Mouse (Mus musculus) hindbrain, embryonic 11.5 days (tissue): Measurements from ENCODE around the gene Secisbp2l. TPM values are rescaled to one million over a fixed set of nuclear protein-coding genes. Genes with fewer than 3 reads are reported as not detected.

Source experiments
- ATAC-seq: fragments of 200-750 bp; cut with Nextera tagmentation; 2 replicates; pipeline ENCODE4 v1.8.0; 2017; ENCODE audit warnings: mild to moderate bottlenecking, moderate TSS enrichment, moderate library complexity; ENCODE audit not compliant: low FRiP score
- DNase-seq: peaks from one replicate; pipeline ENCODE4 v3.0.0-alpha.2; 2015; ENCODE audit warnings: low spot score
- H3K27ac ChIP-seq: fragments of 300-500 bp; sonication (generic); 2 replicates; pipeline ENCODE4 v1.5.1; 2014; ENCODE audit warnings: mild to moderate bottlenecking, low read depth, low read length
- H3K27me3 ChIP-seq: fragments of 300-500 bp; sonication (generic); 2 replicates; pipeline ENCODE4 v1.6.1; 2014; ENCODE audit warnings: mild to moderate bottlenecking, low read length, moderate library complexity, mixed read lengths; ENCODE audit not compliant: control insufficient read depth, insufficient read depth
- H3K36me3 ChIP-seq: fragments of 300-500 bp; sonication (generic); 2 replicates; pipeline ENCODE4 v1.6.1; 2014; ENCODE audit warnings: mild to moderate bottlenecking, low read length, moderate library complexity, mixed read lengths; ENCODE audit not compliant: control insufficient read depth, insufficient read depth
- H3K4me1 ChIP-seq: fragments of 300-500 bp; sonication (generic); replicated peaks from 2 replicates; pipeline ENCODE4 v1.6.1; 2014; ENCODE audit warnings: low read length, mixed read lengths; ENCODE audit not compliant: control insufficient read depth, insufficient read depth
- H3K4me2 ChIP-seq: fragments of 300-500 bp; sonication (generic); replicated peaks from 2 replicates; pipeline ENCODE4 v1.6.1; 2014; ENCODE audit warnings: mild to moderate bottlenecking, low read depth, low read length
- H3K4me3 ChIP-seq: fragments of 300-500 bp; sonication (generic); 2 replicates; pipeline ENCODE4 v1.5.1; 2014; ENCODE audit warnings: low read depth, low read length
- H3K9ac ChIP-seq: fragments of 300-500 bp; sonication (generic); 2 replicates; pipeline ENCODE4 v1.6.1; 2014; ENCODE audit warnings: low read depth, low read length
- H3K9me3 ChIP-seq: fragments of 300-500 bp; sonication (generic); 2 replicates; pipeline ENCODE4 v1.6.1; 2016; ENCODE audit warnings: low read length; ENCODE audit not compliant: control insufficient read depth
- WGBS: fragments of 180-500 bp; shearing (Covaris S2); extraction: QIAGEN DNeasy Blood & Tissue Kit; methylation state at CpG from one replicate; pipeline ENCODE4 v1.1.7; 2014; 5-methylcytosine and 5-hydroxymethylcytosine counted together
- polyA plus RNA-seq: library from polyadenylated mRNA; unstranded; fragments of >200 nt; fragmentation: Nextera tagmentation; extraction: Ambion mirVana; gene quantifications from 2 replicates; pipeline ENCODE4 v1.2.1, GENCODE M21; 2014

The Secisbp2l gene
- polyA plus RNA-seq, 1 experiment from 2014 or later: 32.4 TPM

DNA sequence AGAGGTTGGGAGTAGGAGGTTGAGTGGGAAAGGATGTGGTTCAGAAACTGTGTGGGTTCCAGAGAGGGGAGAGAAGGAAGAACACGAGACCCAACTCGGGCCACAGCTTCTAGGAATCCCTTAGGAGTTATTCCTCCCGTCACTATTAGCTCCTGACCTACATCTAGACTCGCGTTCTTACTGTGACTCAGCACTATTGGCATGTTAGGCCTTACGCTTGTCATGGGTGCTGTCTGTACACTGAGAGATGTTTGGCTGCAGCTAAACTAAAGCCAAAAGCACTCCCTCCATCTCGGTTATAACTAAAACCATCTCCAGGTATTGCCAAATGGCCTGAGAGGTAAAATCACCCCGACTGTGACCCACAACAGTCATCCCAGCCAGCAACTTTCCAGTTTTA is 66.1 kb downstream of the Secisbp2l start:
- Histone ChIP-seq H3K4me3 (no peak overlapping the region), H3K9me3 (no peaks in the 10 kb centered on the region), H3K27me3 (peaks cover 2% of the 10 kb centered on the region), H3K4me1 (no peaks in the 10 kb centered on the region), H3K9ac (no peak overlapping the region), H3K27ac (no peak overlapping the region), H3K36me3 (no peaks in the 10 kb centered on the region), H3K4me2 (no peak overlapping the region)
- 85% methylated on average over 8 of the region's 8 CpGs for WGBS
- DNase-seq (no peak), ATAC-seq (no peak)

DNA sequence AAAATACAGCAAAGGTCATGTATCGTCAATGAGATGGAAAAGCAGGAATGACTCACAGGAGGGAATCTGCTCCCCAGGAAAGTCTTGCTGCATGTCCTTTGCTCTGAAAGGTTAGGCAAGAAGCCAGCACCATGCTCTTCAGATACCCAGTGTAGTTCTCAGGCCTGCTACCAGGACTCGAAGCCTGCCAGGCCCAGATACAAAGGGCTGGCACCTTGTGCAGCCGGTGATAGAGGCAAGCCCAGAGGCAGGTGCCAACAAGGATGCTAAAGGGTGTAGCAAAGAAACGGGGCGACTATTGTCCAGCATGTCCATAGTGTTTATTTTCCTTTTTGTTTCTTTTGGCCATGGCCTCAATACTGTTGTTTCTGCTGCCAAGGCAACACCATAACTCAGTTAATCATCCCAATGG is 76.2 kb downstream of the Secisbp2l start:
- H3K9ac ChIP-seq: no peak overlapping the region
- no peak overlapping the region for H3K4me3 ChIP-seq
- no peak for DNase-seq
- no peak for ATAC-seq
- no peaks in the 10 kb centered on the region for H3K4me1 ChIP-seq
- no peak overlapping the region for H3K4me2 ChIP-seq
- no peaks in the 10 kb centered on the region for H3K9me3 ChIP-seq
- H3K36me3 ChIP-seq: no peaks in the 10 kb centered on the region
- WGBS: 81% methylated on average over 5 of the region's 5 CpGs
- H3K27me3 ChIP-seq: no peaks in the 10 kb centered on the region
- no peak overlapping the region for H3K27ac ChIP-seq

DNA sequence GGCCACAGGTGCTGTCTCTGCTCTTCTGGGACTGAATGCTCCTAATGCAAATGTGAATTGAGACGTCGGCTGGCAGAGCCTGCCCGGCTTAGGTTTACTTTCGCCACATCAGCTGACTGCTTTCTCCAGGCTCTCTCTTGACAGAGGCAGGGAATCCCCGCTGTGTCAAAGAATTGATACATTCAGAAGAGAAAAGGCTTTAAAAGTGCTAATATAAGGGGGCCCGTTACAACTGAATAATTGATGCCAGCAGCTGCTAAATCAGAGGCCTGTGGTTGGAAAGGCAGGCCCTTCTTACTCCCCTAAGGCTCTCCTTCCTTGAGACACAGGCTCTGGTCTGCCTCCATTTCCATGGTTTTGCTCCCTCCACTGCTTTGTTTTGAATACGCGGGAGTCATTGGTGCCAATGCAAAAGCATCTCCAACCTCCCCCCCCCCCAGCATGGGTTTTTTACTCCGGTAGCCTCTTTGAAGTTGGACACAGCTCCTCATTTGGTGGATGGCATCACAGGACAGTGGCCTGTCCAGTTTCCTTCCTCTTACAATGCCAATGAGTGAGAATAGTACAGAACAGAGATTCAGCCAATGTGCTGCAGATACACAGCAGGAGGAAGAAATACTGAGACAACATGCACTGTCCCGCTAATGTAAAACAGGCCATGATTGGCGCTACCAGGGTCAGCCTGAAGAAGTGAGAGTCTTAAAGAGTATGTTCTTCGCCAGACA is 77.6 kb downstream of the Secisbp2l start:
- DNase-seq (peak; percentile 58), ATAC-seq (peak; percentile 89)
- Histone ChIP-seq H3K9me3 (no peaks in the 10 kb centered on the region), H3K27ac (no peak overlapping the region), H3K36me3 (no peaks in the 10 kb centered on the region), H3K27me3 (no peaks in the 10 kb centered on the region), H3K4me2 (no peak overlapping the region), H3K9ac (no peak overlapping the region), H3K4me1 (no peaks in the 10 kb centered on the region), H3K4me3 (no peak overlapping the region)
- WGBS: 31% methylated on average over 12 of the region's 12 CpGs

DNA sequence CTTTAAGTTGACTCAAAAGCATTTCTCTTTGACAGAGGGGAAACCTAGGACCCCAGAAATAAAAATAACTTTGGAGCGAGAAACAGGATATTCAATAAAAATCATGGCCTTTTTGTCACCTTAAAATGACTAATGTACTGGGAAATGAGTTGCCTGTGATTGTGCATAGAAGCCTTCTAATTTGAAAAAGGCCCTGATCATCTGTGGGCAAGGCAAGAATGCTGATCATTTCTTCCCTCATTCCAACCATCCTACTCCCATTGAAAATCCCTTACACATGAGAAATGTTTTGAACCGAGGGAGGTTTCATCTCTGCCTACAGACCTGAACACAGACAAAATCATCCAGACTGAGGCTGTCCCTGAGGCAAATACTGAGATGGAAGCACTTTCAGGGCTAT is 79.8 kb downstream of the Secisbp2l start:
- H3K9ac ChIP-seq: no peak overlapping the region
- WGBS: 88% methylated on average over 2 of the region's 2 CpGs
- no peak for ATAC-seq

DNA sequence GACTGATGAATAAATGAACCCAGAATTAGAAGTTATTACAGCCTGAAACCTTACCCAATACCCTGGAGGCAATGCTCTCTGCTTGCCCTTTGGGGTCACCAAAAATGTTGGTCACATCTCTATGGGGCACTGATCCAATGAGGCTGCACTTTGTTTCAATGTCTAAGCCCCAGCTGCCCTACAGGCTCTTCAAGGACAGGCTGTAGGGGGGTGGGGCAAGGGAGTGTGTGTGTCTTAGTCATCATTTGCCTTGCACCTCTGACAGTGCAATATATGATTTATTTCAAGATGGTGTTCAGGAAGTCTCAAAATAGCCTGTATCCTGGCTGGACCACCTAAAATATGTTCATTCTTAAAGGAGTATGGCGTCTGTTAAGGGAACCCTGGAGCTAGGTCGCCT is 81.1 kb downstream of the Secisbp2l start:
- Histone ChIP-seq H3K36me3 (no peaks in the 10 kb centered on the region), H3K9ac (no peak overlapping the region), H3K4me1 (no peaks in the 10 kb centered on the region), H3K4me2 (no peak overlapping the region), H3K27ac (no peak overlapping the region), H3K4me3 (no peak overlapping the region), H3K9me3 (no peaks in the 10 kb centered on the region), H3K27me3 (no peaks in the 10 kb centered on the region)
- no peak for ATAC-seq
- no peak for DNase-seq
- 86% methylated on average over 2 of the region's 2 CpGs for WGBS

More for the DNA sequence above, 79.8 kb downstream of the Secisbp2l start:
- Histone ChIP-seq H3K4me2 (no peak overlapping the region), H3K9me3 (no peaks in the 10 kb centered on the region), H3K27ac (no peak overlapping the region), H3K27me3 (no peaks in the 10 kb centered on the region), H3K4me1 (no peaks in the 10 kb centered on the region), H3K4me3 (no peak overlapping the region), H3K36me3 (no peaks in the 10 kb centered on the region)
- no peak for DNase-seq

DNA sequence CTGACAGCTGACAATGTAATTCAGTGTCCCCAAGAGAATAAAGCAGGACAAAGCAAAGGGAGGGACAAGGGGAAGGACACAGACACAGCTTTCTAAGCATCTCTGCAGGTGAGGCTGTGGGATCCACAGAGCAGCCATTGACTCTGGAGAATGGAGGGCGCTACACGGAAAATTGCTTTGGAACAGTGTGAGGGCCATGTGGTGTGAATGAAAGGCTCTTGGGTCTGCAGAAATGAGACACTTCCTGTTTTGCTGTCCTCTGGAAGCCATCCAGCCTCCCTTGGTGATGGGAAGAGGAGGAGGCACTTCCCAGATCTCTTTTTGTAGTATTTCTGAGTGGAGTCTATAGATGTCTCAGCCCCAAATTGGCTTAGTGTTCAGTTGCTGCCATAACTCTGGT is 86.5 kb downstream of the Secisbp2l start:
- Histone ChIP-seq H3K9ac (no peak overlapping the region), H3K27me3 (no peaks in the 10 kb centered on the region), H3K36me3 (no peaks in the 10 kb centered on the region), H3K4me3 (no peak overlapping the region), H3K9me3 (no peaks in the 10 kb centered on the region), H3K4me1 (no peaks in the 10 kb centered on the region), H3K4me2 (no peak overlapping the region), H3K27ac (no peak overlapping the region)
- 47% methylated on average over 2 of the region's 2 CpGs for WGBS
- DNase-seq (no peak), ATAC-seq (no peak)

DNA sequence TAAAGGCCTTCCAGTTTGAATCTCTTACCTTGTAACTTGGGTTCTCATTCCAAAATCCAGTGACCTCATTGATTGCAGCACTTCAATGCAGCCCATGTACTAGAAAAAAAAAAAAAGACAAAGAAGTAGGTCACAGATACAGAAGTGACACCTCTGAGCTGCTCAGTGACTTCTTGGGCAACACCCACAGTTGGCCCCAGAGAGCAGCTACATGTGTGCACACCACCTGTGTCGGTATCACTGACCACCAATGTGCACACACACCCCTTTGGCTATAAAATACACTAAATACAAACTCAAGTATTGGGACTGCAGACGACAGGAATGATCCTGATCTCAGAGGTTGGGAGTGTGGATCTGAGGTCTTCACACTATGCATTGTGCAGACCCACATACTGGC is 87.9 kb downstream of the Secisbp2l start:
- ATAC-seq (no peak), DNase-seq (no peak)
- Histone ChIP-seq H3K27ac (no peak overlapping the region), H3K9me3 (no peaks in the 10 kb centered on the region), H3K27me3 (no peaks in the 10 kb centered on the region), H3K36me3 (no peaks in the 10 kb centered on the region), H3K4me1 (no peaks in the 10 kb centered on the region), H3K4me2 (no peak overlapping the region), H3K4me3 (no peak overlapping the region), H3K9ac (no peak overlapping the region)
- 90% methylated on average over 2 of the region's 2 CpGs for WGBS

DNA sequence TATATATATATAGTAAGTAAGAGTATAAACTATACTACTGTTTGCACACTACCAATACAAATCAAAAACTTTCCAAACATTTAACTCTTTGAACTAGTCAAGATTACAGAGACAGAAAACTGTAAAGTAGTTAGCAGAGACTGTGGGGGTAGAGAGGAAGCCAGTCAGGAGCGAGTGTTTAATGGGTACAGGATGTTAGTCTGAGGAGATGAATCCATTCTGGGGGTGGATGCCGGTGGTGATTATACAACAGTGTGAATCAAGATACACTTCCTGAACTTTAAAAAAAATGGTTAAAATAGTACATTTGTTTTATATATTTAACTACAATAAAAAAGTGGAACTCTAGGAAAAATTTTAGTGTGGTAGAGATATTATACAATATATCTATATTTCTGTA is 90.7 kb downstream of the Secisbp2l start:
- no peaks in the 10 kb centered on the region for H3K27me3 ChIP-seq
- H3K4me1 ChIP-seq: no peaks in the 10 kb centered on the region
- no peaks in the 10 kb centered on the region for H3K36me3 ChIP-seq
- H3K4me3 ChIP-seq: no peak overlapping the region
- no peak overlapping the region for H3K9ac ChIP-seq
- DNase-seq (no peak), ATAC-seq (no peak)
- H3K4me2 ChIP-seq: no peak overlapping the region
- 77% methylated on average over 2 of the region's 2 CpGs for whole genome bisulfite sequencing
- no peaks in the 10 kb centered on the region for H3K9me3 ChIP-seq
- no peak overlapping the region for H3K27ac ChIP-seq
